ENCODE assay signal across 11 mouse cellular contexts in the genomic region with DNA sequence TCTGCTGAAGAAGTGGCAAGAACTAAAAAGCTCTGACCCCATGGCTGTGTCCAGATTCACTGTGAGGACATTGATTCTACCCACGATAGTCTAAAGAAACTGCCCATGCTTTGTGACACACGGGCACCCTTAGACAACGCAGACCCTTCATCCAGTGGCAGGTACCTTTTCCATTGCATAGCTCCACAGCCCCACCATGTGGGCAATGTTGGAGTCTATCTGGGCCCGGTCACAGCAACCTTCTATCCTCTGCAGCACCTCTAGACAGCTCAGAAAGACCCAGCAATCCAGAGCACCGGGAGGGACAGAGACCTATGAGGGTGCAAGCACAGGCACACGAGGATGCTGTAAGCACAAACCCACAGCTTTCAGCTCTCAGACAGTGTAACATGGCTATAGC. TPM values are rescaled to one million over a fixed set of nuclear protein-coding genes. Genes with fewer than 3 reads are reported as not detected.
A peak's percentile ranks its signal among the peaks of the same experiment; 100 is the strongest.
DNase-seq lines count a peak whose midpoint lies in the region; ATAC-seq and TF ChIP-seq lines count a peak whose summit lies in the region.
"Had no signal": no experiment of that assay in that cellular context is flagged by ENCODE, and none has a peak within 500 bp of the region (broad histone marks: within the 10 kb centered on the region; RNA-seq: fewer than 3 reads in every experiment).

No protein-coding gene starts in this region.

- no peaks in the 10 kb centered on the region for H3K9me3 ChIP-seq in heart, postnatal 0 days (replicated peaks; ENCODE audit: control insufficient read depth, low read length)
- no peaks in the 10 kb centered on the region for H3K9me3 ChIP-seq in neural tube, embryonic 11.5 days (ENCODE audit: control insufficient read depth, low read length)
- H3K9me3 ChIP-seq in forebrain, embryonic 10.5 days = no peaks in the 10 kb centered on the region
- H3K9me3 ChIP-seq: limb, embryonic 12.5 days had no signal

- 65% methylated on average over 6 of the region's 6 CpGs for WGBS in heart, postnatal 0 days
- WGBS in neural tube, embryonic 11.5 days = 73% methylated on average over 6 of the region's 6 CpGs
- 71% methylated on average over 6 of the region's 6 CpGs for WGBS in forebrain, embryonic 10.5 days

- no peak overlapping the region for H3K4me3 ChIP-seq in heart, postnatal 0 days (ENCODE audit: low read depth, low read length)
- no peak overlapping the region for H3K4me3 ChIP-seq in neural tube, embryonic 11.5 days (ENCODE audit: low read depth, low read length)
- H3K4me3 ChIP-seq in cortical plate, adult 2 months (ENCODE audit: insufficient read depth, low read length) = no peak overlapping the region
- H3K4me3 ChIP-seq in forebrain, embryonic 10.5 days = no peak overlapping the region
- H3K4me3 ChIP-seq: limb, embryonic 12.5 days had no signal

- DNase-seq in heart, postnatal 0 days (ENCODE audit: low spot score) = no peak
- no peak for DNase-seq in heart, postnatal 36 days
- peak; percentile 14 for DNase-seq in neural tube, embryonic 11.5 days (ENCODE audit: low spot score)
- no peak for DNase-seq in neural tube, embryonic 10.5 days (ENCODE audit: extremely low spot score, low spot score)
- peak; percentile 29 for DNase-seq in thymus, postnatal 0 days (ENCODE audit: low spot score)
- no peak for DNase-seq in forebrain, embryonic 10.5 days (ENCODE audit: extremely low spot score, low spot score)
- DNase-seq in cerebellum, adult 8-10 months = no peak
- DNase-seq: adrenal gland, postnatal 14 days had no signal

- no peaks in the 10 kb centered on the region for H3K27me3 ChIP-seq in heart, postnatal 0 days (ENCODE audit: control insufficient read depth, insufficient read depth, low read length)
- no peaks in the 10 kb centered on the region for H3K27me3 ChIP-seq in neural tube, embryonic 11.5 days (ENCODE audit: control insufficient read depth, insufficient read depth, low read length)
- H3K27me3 ChIP-seq in forebrain, embryonic 10.5 days (ENCODE audit: poor library complexity, severe bottlenecking) = no peaks in the 10 kb centered on the region
- H3K27me3 ChIP-seq: limb, embryonic 12.5 days had no signal

- peak; percentile 30 for TF ChIP-seq CTCF in heart, postnatal 0 days (IDR thresholded peaks at IDR 0.05; ENCODE audit: low read depth)
- TF ChIP-seq CTCF in cortical plate, adult 2 months (IDR thresholded peaks at IDR 0.05; ENCODE audit: extremely low read depth, insufficient read depth, low read length) = peak; percentile 37

- intact Hi-C loops in heart, postnatal 36 days (cut with DNase I) = no loop called here

- no peak for TF ChIP-seq EP300 in heart, postnatal 0 days (IDR thresholded peaks at IDR 0.05; ENCODE audit: low read depth)

- peaks cover 93% of the 10 kb centered on the region for H3K36me3 ChIP-seq in heart, postnatal 0 days (replicated peaks; ENCODE audit: control insufficient read depth, insufficient read depth, low read length)
- H3K36me3 ChIP-seq in neural tube, embryonic 11.5 days (ENCODE audit: control insufficient read depth, insufficient read depth, low read length) = peaks cover 3% of the 10 kb centered on the region
- peaks cover 99% of the 10 kb centered on the region for H3K36me3 ChIP-seq in forebrain, embryonic 10.5 days (replicated peaks)

- no peak overlapping the region for H3K4me2 ChIP-seq in heart, postnatal 0 days (ENCODE audit: low read depth, low read length)
- no peak overlapping the region for H3K4me2 ChIP-seq in neural tube, embryonic 11.5 days (ENCODE audit: low read depth)
- H3K4me2 ChIP-seq: limb, embryonic 12.5 days had no signal

- no peak for ATAC-seq in heart, postnatal 0 days (ENCODE audit: insufficient read depth, low read depth)
- ATAC-seq in neural tube, embryonic 11.5 days (ENCODE audit: insufficient read depth, low FRiP score, low TSS enrichment) = no peak
- ATAC-seq: forebrain, embryonic 16.5 days had no signal

- H3K9ac ChIP-seq in heart, postnatal 0 days (replicated peaks; ENCODE audit: low read depth, low read length) = no peak overlapping the region
- no peak overlapping the region for H3K9ac ChIP-seq in neural tube, embryonic 11.5 days (ENCODE audit: low read length)
- H3K9ac ChIP-seq: limb, embryonic 12.5 days had no signal

- TF ChIP-seq POLR2A in cortical plate, adult 2 months (IDR thresholded peaks at IDR 0.05; ENCODE audit: extremely low read depth, insufficient read depth, low read length) = no peak

- H3K27ac ChIP-seq in heart, postnatal 0 days (ENCODE audit: low read depth) = no peak overlapping the region
- H3K27ac ChIP-seq in neural tube, embryonic 11.5 days (ENCODE audit: low read depth, low read length) = no peak overlapping the region
- no peak overlapping the region for H3K27ac ChIP-seq in cortical plate, adult 2 months (ENCODE audit: insufficient read depth, low read length)
- no peak overlapping the region for H3K27ac ChIP-seq in forebrain, embryonic 10.5 days
- H3K27ac ChIP-seq: limb, embryonic 12.5 days had no signal

- no peaks in the 10 kb centered on the region for H3K4me1 ChIP-seq in heart, postnatal 0 days (ENCODE audit: control insufficient read depth, insufficient read depth)
- no peaks in the 10 kb centered on the region for H3K4me1 ChIP-seq in neural tube, embryonic 11.5 days (ENCODE audit: control insufficient read depth, insufficient read depth, low read length)
- peaks cover 7% of the 10 kb centered on the region for H3K4me1 ChIP-seq in cortical plate, adult 2 months (ENCODE audit: control insufficient read depth, insufficient read depth, low read length)
- no peaks in the 10 kb centered on the region for H3K4me1 ChIP-seq in forebrain, embryonic 10.5 days
- H3K4me1 ChIP-seq: limb, embryonic 12.5 days had no signal

RNA-seq across cellular contexts. Expression of gene Pwp2, which starts 26.4 kb away (rescaled TPM):
- total RNA-seq in heart, postnatal 0 days (2014; rRNA removed; ENCODE audit: low replicate concordance) = 11.5 and 12.1 TPM in 2 replicates
- polyA plus RNA-seq in heart, postnatal 0 days (2015; fragmentation: Nextera tagmentation; extraction: Ambion mirVana) = 6.2 and 6.9 TPM in 2 replicates
- 10 to 100 TPM in 1 of 2 experiments, 1 to 10 TPM in 1; 9.9 to 10.7 TPM for total RNA-seq in heart, postnatal 36 days (2021)
- 22.7 and 24.6 TPM in 2 replicates for polyA plus RNA-seq in neural tube, embryonic 11.5 days (2014; fragmentation: Nextera tagmentation; extraction: Ambion mirVana)
- 18.2 and 19.6 TPM in 2 replicates for polyA plus RNA-seq in cortical plate, adult 2 months (2012; rRNA removed)
- 18.1 and 18.7 TPM in 2 replicates for polyA plus RNA-seq in thymus, postnatal 0 days (2015; fragmentation: Nextera tagmentation; extraction: Ambion mirVana)
- 34.7 and 35.8 TPM in 2 replicates for polyA plus RNA-seq in forebrain, embryonic 10.5 days (2016; fragmentation: Nextera tagmentation; extraction: Ambion mirVana)

RNA-seq across cellular contexts. Expression of gene Trappc10, which starts 33.1 kb away (rescaled TPM):
- 51.0 and 53.3 TPM in 2 replicates for total RNA-seq in heart, postnatal 0 days (2014; rRNA removed; ENCODE audit: low replicate concordance)
- polyA plus RNA-seq in heart, postnatal 0 days (2015; fragmentation: Nextera tagmentation; extraction: Ambion mirVana) = 13.2 and 13.6 TPM in 2 replicates
- 10 to 100 TPM; 46.6 to 48.2 TPM for total RNA-seq in heart, postnatal 36 days (2021)
- polyA plus RNA-seq in neural tube, embryonic 11.5 days (2014; fragmentation: Nextera tagmentation; extraction: Ambion mirVana) = 16.1 and 18.6 TPM in 2 replicates
- 61.6 and 62.8 TPM in 2 replicates for polyA plus RNA-seq in cortical plate, adult 2 months (2012; rRNA removed)
- 20.0 and 26.3 TPM in 2 replicates for polyA plus RNA-seq in thymus, postnatal 0 days (2015; fragmentation: Nextera tagmentation; extraction: Ambion mirVana)
- polyA plus RNA-seq in forebrain, embryonic 10.5 days (2016; fragmentation: Nextera tagmentation; extraction: Ambion mirVana) = 8.1 and 9.7 TPM in 2 replicates

RNA-seq across cellular contexts. Expression of gene D10Jhu81e, which starts 41.7 kb away (rescaled TPM):
- total RNA-seq in heart, postnatal 0 days (2014; rRNA removed; ENCODE audit: low replicate concordance) = 438 and 442 TPM in 2 replicates
- polyA plus RNA-seq in heart, postnatal 0 days (2015; fragmentation: Nextera tagmentation; extraction: Ambion mirVana) = 87.9 and 92.0 TPM in 2 replicates
- total RNA-seq in heart, postnatal 36 days (2021) = 100 to 1,000 TPM; 528 to 541 TPM
- 15.8 and 17.8 TPM in 2 replicates for polyA plus RNA-seq in neural tube, embryonic 11.5 days (2014; fragmentation: Nextera tagmentation; extraction: Ambion mirVana)
- polyA plus RNA-seq in cortical plate, adult 2 months (2012; rRNA removed) = 128 TPM in 2 replicates
- polyA plus RNA-seq in thymus, postnatal 0 days (2015; fragmentation: Nextera tagmentation; extraction: Ambion mirVana) = 28.9 and 31.2 TPM in 2 replicates
- 14.9 and 20.8 TPM in 2 replicates for polyA plus RNA-seq in forebrain, embryonic 10.5 days (2016; fragmentation: Nextera tagmentation; extraction: Ambion mirVana)

Comparison
In these comparisons a context has a peak if more than half of its experiments do, and no peak if none do; other contexts are left out.
1. DNase-seq: peak in neural tube, embryonic 11.5 days (single experiment) and thymus, postnatal 0 days (single experiment); none in heart, postnatal 0 days (single experiment), heart, postnatal 36 days (0 of 2), neural tube, embryonic 10.5 days (single experiment), forebrain, embryonic 10.5 days (single experiment) and cerebellum, adult 8-10 months (single experiment).